Mouse (Mus musculus): Measurements from ENCODE around the gene D430041D05Rik. TPM values are rescaled to one million over a fixed set of nuclear protein-coding genes. Genes with fewer than 3 reads are reported as not detected.

D430041D05Rik gene
- polyA plus RNA-seq, 1 experiment from 2014 or later: 0.97 TPM

GRCm38 (mm10) chr2:104176166-104176978, 234.4 kb downstream of the D430041D05Rik start:
- no peaks in the 10 kb centered on the region for H3K36me3 ChIP-seq (ENCODE audit: control insufficient read depth, insufficient read depth, low read length)
- no peaks in the 10 kb centered on the region for H3K27me3 ChIP-seq (ENCODE audit: control insufficient read depth, insufficient read depth, low read length)
- H3K4me3 ChIP-seq (ENCODE audit: low read depth, low read length): no peak overlapping the region
- ATAC-seq (ENCODE audit: insufficient number of reproducible peaks, low FRiP score, low TSS enrichment, low read depth) (no peak), DNase-seq (ENCODE audit: low spot score) (no peak)
- 0 out of 2 replicates have a peak, but pooled peaks cover 4% of the 10 kb centered on the region for H3K4me1 ChIP-seq (ENCODE audit: control insufficient read depth, insufficient read depth, low read length)
- 63% methylated on average over 17 of the region's 17 CpGs for WGBS
- no peaks in the 10 kb centered on the region for H3K9me3 ChIP-seq (ENCODE audit: control insufficient read depth, low read length)
- no peak overlapping the region for H3K4me2 ChIP-seq (ENCODE audit: low read depth, severe bottlenecking)
- H3K9ac ChIP-seq (ENCODE audit: low read length): no peak overlapping the region
- no peak overlapping the region for H3K27ac ChIP-seq (replicated peaks; ENCODE audit: low read depth, low read length)

- 85% methylated on average over 9 of the region's 9 CpGs for WGBS
- Histone ChIP-seq H3K9me3 (ENCODE audit: control insufficient read depth, low read length) (no peaks in the 10 kb centered on the region), H3K27me3 (ENCODE audit: control insufficient read depth, insufficient read depth, low read length) (no peaks in the 10 kb centered on the region), H3K4me3 (ENCODE audit: low read depth, low read length) (no peak overlapping the region), H3K9ac (ENCODE audit: low read length) (no peak overlapping the region), H3K4me1 (ENCODE audit: control insufficient read depth, insufficient read depth, low read length) (0 out of 2 replicates have a peak, but pooled peaks cover 4% of the 10 kb centered on the region), H3K36me3 (ENCODE audit: control insufficient read depth, insufficient read depth, low read length) (no peaks in the 10 kb centered on the region), H3K4me2 (ENCODE audit: low read depth, severe bottlenecking) (no peak overlapping the region), H3K27ac (replicated peaks; ENCODE audit: low read depth, low read length) (no peak overlapping the region)
- no peak for DNase-seq (ENCODE audit: low spot score)
- no peak for ATAC-seq (ENCODE audit: insufficient number of reproducible peaks, low FRiP score, low TSS enrichment, low read depth)
Observed at GRCm38 (mm10) chr2:104175476-104176165, 235.2 kb downstream of the D430041D05Rik start.

DNA sequence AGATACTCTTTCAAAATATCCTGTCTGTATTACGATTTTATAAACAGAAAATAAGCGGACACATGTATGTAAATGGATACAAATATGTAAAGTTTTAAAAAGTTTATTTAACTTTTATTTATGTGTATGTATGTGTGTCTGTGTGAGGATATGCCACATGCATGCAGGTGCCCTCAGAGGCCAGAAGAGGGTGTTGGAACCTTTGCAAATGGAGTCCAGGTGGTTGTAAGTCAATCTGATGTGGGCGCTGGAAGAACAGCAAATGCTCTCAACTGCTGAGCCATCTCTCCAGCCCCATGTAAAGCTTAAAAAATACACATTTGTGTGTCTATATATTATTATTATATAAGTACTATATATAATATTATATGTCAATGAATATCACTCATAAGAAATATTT, 237.4 kb downstream of the D430041D05Rik start:
- H3K27ac ChIP-seq (replicated peaks; ENCODE audit: low read depth, low read length): no peak overlapping the region

DNA sequence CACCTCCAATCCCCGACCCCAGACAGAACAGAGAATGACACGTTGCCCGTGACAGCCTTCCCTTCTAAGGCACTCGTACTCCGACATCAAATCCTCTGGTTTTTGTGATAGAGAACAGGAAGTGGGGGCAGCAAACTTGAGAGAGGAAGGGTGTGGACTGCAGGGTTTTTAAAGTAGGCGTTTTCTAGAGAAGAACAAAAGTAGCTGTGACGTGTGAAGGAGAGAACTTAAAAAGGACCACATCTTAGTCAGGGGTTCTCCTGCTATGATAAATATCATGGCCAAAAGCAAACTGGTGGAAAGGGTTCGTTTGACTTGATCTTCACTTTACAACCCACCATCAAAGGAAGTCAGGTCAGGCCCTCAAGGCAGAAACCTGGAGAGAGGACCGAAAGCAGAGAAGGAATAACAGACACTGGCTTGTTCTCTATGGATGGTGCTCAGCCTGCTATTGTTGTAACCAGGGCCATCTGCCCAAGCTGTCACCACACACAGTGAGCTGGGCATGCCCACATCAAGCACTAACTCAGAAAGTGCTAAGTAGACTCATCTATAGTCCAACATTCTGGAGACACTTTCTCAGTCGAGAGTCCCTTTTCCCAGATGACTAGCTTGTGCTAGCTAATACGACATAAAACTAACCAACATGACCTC, 238.0 kb downstream of the D430041D05Rik start:
- Histone ChIP-seq H3K9me3 (ENCODE audit: control insufficient read depth, low read length) (no peaks in the 10 kb centered on the region), H3K4me2 (ENCODE audit: low read depth, severe bottlenecking) (no peak overlapping the region), H3K36me3 (ENCODE audit: control insufficient read depth, insufficient read depth, low read length) (no peaks in the 10 kb centered on the region), H3K27ac (replicated peaks; ENCODE audit: low read depth, low read length) (no peak overlapping the region), H3K4me1 (ENCODE audit: control insufficient read depth, insufficient read depth, low read length) (0 out of 2 replicates have a peak, but pooled peaks cover 4% of the 10 kb centered on the region), H3K4me3 (ENCODE audit: low read depth, low read length) (no peak overlapping the region), H3K9ac (ENCODE audit: low read length) (no peak overlapping the region), H3K27me3 (ENCODE audit: control insufficient read depth, insufficient read depth, low read length) (no peaks in the 10 kb centered on the region)
- DNase-seq (ENCODE audit: low spot score) (no peak), ATAC-seq (ENCODE audit: insufficient number of reproducible peaks, low FRiP score, low TSS enrichment, low read depth) (no peak)
- WGBS: 67% methylated on average over 11 of the region's 11 CpGs

More for the DNA sequence above, 237.4 kb downstream of the D430041D05Rik start:
- 97% methylated on average over 3 of the region's 3 CpGs for WGBS
- Histone ChIP-seq H3K4me1 (ENCODE audit: control insufficient read depth, insufficient read depth, low read length) (0 out of 2 replicates have a peak, but pooled peaks cover 4% of the 10 kb centered on the region), H3K27me3 (ENCODE audit: control insufficient read depth, insufficient read depth, low read length) (no peaks in the 10 kb centered on the region), H3K9me3 (ENCODE audit: control insufficient read depth, low read length) (no peaks in the 10 kb centered on the region), H3K9ac (ENCODE audit: low read length) (no peak overlapping the region), H3K4me2 (ENCODE audit: low read depth, severe bottlenecking) (no peak overlapping the region), H3K36me3 (ENCODE audit: control insufficient read depth, insufficient read depth, low read length) (no peaks in the 10 kb centered on the region), H3K4me3 (ENCODE audit: low read depth, low read length) (no peak overlapping the region)
- DNase-seq (ENCODE audit: low spot score) (no peak), ATAC-seq (ENCODE audit: insufficient number of reproducible peaks, low FRiP score, low TSS enrichment, low read depth) (no peak)

DNA sequence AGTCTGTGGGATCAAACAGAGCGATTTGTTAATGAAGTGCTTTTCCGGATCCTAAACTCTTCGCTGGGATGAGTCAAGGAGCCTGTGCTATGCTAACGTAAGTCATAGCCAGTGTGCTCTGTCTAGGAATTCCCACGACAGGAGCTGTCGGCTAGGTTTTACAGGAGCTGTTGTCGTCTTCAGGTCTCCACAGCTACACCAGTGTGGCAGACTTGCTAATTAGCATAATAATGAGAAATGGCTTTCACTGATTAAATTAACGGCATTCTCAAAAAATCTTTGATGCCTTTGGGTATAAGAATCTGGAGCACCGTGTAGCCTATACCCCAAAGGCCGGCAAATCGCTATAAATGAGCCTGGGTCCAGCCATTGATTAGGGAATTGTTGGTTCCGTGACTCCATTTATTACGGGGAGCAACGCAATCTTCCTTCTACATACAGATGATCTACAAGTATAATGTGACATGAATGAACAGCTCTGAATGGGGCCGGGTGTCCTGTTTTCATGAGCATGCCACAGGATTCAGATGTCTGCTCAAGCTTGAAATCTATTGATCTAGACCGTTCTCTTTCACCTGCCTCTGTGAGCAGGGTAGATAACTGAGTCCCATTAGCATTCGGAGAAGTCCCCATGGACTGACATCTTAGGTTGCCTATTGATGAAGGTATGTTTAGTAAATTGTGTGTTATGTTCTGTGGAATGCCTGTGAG, 242.5 kb downstream of the D430041D05Rik start:
- Histone ChIP-seq H3K27ac (replicated peaks; ENCODE audit: low read depth, low read length) (no peak overlapping the region), H3K9me3 (ENCODE audit: control insufficient read depth, low read length) (no peaks in the 10 kb centered on the region), H3K4me3 (ENCODE audit: low read depth, low read length) (no peak overlapping the region), H3K27me3 (ENCODE audit: control insufficient read depth, insufficient read depth, low read length) (no peaks in the 10 kb centered on the region), H3K9ac (ENCODE audit: low read length) (no peak overlapping the region), H3K36me3 (ENCODE audit: control insufficient read depth, insufficient read depth, low read length) (no peaks in the 10 kb centered on the region), H3K4me1 (ENCODE audit: control insufficient read depth, insufficient read depth, low read length) (no peaks in the 10 kb centered on the region), H3K4me2 (ENCODE audit: low read depth, severe bottlenecking) (no peak overlapping the region)
- no peak for DNase-seq (ENCODE audit: low spot score)
- 91% methylated on average over 17 of the region's 17 CpGs for WGBS
- ATAC-seq (ENCODE audit: insufficient number of reproducible peaks, low FRiP score, low TSS enrichment, low read depth): no peak

DNA sequence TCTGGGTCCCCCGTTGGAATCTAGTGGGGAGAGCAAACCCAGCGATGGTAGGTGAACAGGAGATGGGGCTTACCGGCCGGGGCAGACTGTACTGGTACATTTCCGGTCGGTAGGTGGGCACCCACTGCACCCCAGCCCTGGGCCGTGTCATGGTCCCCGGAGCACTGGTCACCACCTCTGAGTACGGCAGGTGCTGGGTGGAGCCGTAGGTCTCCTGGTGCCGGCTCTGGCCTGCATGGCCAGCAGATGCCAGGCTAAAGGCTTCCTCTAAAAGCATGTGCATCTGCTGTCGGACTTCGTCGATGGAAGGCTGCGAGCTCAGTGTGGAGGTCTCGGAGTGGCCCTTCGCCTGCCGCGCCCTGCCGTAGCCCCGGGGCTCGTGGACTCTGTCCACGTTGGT, 243.0 kb downstream of the D430041D05Rik start:
- Histone ChIP-seq H3K4me1 (ENCODE audit: control insufficient read depth, insufficient read depth, low read length) (no peaks in the 10 kb centered on the region), H3K36me3 (ENCODE audit: control insufficient read depth, insufficient read depth, low read length) (no peaks in the 10 kb centered on the region), H3K4me2 (ENCODE audit: low read depth, severe bottlenecking) (no peak overlapping the region), H3K4me3 (ENCODE audit: low read depth, low read length) (no peak overlapping the region), H3K9ac (ENCODE audit: low read length) (no peak overlapping the region), H3K9me3 (ENCODE audit: control insufficient read depth, low read length) (no peaks in the 10 kb centered on the region), H3K27me3 (ENCODE audit: control insufficient read depth, insufficient read depth, low read length) (no peaks in the 10 kb centered on the region), H3K27ac (replicated peaks; ENCODE audit: low read depth, low read length) (no peak overlapping the region)
- no peak for ATAC-seq (ENCODE audit: insufficient number of reproducible peaks, low FRiP score, low TSS enrichment, low read depth)
- DNase-seq (ENCODE audit: low spot score): no peak
- 96% methylated on average over 23 of the region's 23 CpGs for WGBS

DNA sequence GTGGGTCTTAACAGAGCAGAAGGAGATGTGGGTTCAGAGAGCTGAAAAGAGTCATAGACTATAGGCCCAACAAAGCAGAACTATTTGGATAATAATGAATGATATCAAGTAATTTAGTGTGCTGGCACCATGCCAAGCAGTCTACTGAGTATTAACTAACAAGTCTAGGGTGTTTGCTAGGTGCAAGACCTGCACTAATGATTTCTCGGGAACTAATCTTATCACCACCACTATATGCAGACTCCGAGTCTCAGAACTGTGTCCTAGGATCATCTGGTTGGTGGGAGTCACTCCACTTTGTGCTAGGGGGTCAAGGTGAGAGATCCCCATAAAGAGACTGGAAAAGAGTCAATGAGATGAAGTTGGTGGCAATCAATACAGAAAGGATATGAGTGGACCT, 245.2 kb downstream of the D430041D05Rik start:
- Histone ChIP-seq H3K4me1 (ENCODE audit: control insufficient read depth, insufficient read depth, low read length) (no peaks in the 10 kb centered on the region), H3K4me3 (ENCODE audit: low read depth, low read length) (no peak overlapping the region), H3K9ac (ENCODE audit: low read length) (no peak overlapping the region), H3K36me3 (ENCODE audit: control insufficient read depth, insufficient read depth, low read length) (no peaks in the 10 kb centered on the region), H3K9me3 (ENCODE audit: control insufficient read depth, low read length) (no peaks in the 10 kb centered on the region), H3K27me3 (ENCODE audit: control insufficient read depth, insufficient read depth, low read length) (no peaks in the 10 kb centered on the region), H3K4me2 (ENCODE audit: low read depth, severe bottlenecking) (no peak overlapping the region), H3K27ac (replicated peaks; ENCODE audit: low read depth, low read length) (no peak overlapping the region)
- WGBS: 89% methylated on average over 2 of the region's 2 CpGs
- ATAC-seq (ENCODE audit: insufficient number of reproducible peaks, low FRiP score, low TSS enrichment, low read depth): no peak
- DNase-seq (ENCODE audit: low spot score): no peak

- DNase-seq (ENCODE audit: low spot score) (no peak), ATAC-seq (ENCODE audit: insufficient number of reproducible peaks, low FRiP score, low TSS enrichment, low read depth) (no peak)
- 90% methylated on average over 4 of the region's 4 CpGs for WGBS
- no peak overlapping the region for H3K4me3 ChIP-seq (ENCODE audit: low read depth, low read length)
- H3K9ac ChIP-seq (ENCODE audit: low read length): no peak overlapping the region
- no peaks in the 10 kb centered on the region for H3K4me1 ChIP-seq (ENCODE audit: control insufficient read depth, insufficient read depth, low read length)
- H3K27me3 ChIP-seq (ENCODE audit: control insufficient read depth, insufficient read depth, low read length): no peaks in the 10 kb centered on the region
- H3K27ac ChIP-seq (replicated peaks; ENCODE audit: low read depth, low read length): no peak overlapping the region
- no peak overlapping the region for H3K4me2 ChIP-seq (ENCODE audit: low read depth, severe bottlenecking)
- no peaks in the 10 kb centered on the region for H3K36me3 ChIP-seq (ENCODE audit: control insufficient read depth, insufficient read depth, low read length)
- H3K9me3 ChIP-seq (ENCODE audit: control insufficient read depth, low read length): no peaks in the 10 kb centered on the region
Observed at GRCm38 (mm10) chr2:104163978-104164487, 246.8 kb downstream of the D430041D05Rik start.
